Mouse (Mus musculus) hindbrain, embryonic 10.5 days (tissue): ENCODE data around the gene Rcor1. TPM values are rescaled to one million over a fixed set of nuclear protein-coding genes. Genes with fewer than 3 reads are reported as not detected.

Experiments used
- DNase-seq: peaks from one replicate; pipeline ENCODE4 v3.0.0-alpha.2; 2017; ENCODE audit warnings: low spot score
- H3K27ac ChIP-seq: fragments of 300-500 bp; sonication (generic); 2 replicates; pipeline ENCODE4 v1.5.1; 2016; ENCODE audit warnings: mild to moderate bottlenecking, moderate library complexity
- H3K27me3 ChIP-seq: fragments of 300-500 bp; sonication (generic); 2 replicates; pipeline ENCODE4 v1.6.1; 2016; ENCODE audit warnings: mild to moderate bottlenecking; ENCODE audit not compliant: poor library complexity, insufficient read depth, severe bottlenecking
- H3K36me3 ChIP-seq: fragments of 300-500 bp; sonication (generic); 2 replicates; pipeline ENCODE4 v1.6.1; 2016; ENCODE audit warnings: mild to moderate bottlenecking, moderate library complexity
- H3K4me1 ChIP-seq: fragments of 300-500 bp; sonication (generic); replicated peaks from 2 replicates; pipeline ENCODE4 v1.6.1; 2016; ENCODE audit warnings: mild to moderate bottlenecking
- H3K4me3 ChIP-seq: fragments of 300-500 bp; sonication (generic); 2 replicates; pipeline ENCODE4 v1.5.1; 2016; ENCODE audit warnings: mild to moderate bottlenecking, moderate library complexity
- H3K9me3 ChIP-seq: fragments of 300-500 bp; sonication (generic); 2 replicates; pipeline ENCODE4 v1.6.1; 2016; ENCODE audit warnings: mild to moderate bottlenecking, moderate library complexity
- whole genome bisulfite sequencing: fragments of 180-500 bp; shearing (Covaris S2); methylation state at CpG from one replicate; pipeline ENCODE4 v1.1.7; 2016; 5-methylcytosine and 5-hydroxymethylcytosine counted together
- polyA plus RNA-seq: library from polyadenylated mRNA; unstranded; fragments of >200 nt; fragmentation: Nextera tagmentation; extraction: Ambion mirVana; gene quantifications from 2 replicates; pipeline ENCODE4 v1.2.1, GENCODE M21; 2016

The Rcor1 gene
- polyA plus RNA-seq, 1 experiment from 2014 or later: 5.0 TPM

DNA sequence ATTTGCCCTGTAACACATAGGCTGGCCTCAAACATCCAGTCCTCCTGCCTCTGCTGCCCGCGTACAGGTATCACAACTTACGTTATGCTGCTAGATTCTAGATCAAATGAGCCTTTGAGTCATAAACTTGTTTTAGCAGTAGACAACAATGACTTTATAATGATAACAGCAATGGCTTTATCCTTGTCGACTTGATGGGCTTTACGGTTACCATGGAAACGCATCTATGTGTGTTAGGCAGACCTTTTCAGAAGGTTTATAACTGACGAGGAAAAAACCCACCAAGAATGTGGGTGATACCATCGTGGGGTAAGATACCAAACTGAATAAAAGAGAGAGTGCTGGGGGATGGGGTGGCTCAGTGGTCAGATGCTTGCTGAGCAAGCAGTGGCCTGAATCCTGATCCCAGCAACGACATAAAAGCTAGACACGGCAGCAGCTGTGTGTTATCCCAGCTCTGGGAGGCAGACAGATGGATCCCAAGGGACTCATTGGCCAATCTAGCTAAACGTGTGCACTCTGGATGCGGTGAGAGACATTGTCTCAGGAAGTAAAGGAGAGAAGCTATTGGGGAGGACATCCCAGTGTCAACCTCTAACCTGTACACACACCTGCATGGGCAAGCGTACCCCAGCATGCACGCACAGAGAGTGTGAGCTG is 85.6 kb downstream of the Rcor1 start:
- Histone ChIP-seq H3K36me3 (peaks cover 23% of the 10 kb centered on the region), H3K4me1 (peaks cover 6% of the 10 kb centered on the region; the same call in 1 of the 2 replicates), H3K4me3 (no peak overlapping the region), H3K27me3 (no peaks in the 10 kb centered on the region), H3K9me3 (peaks cover 6% of the 10 kb centered on the region; the same call in 1 of the 2 replicates), H3K27ac (no peak overlapping the region)
- WGBS: 82% methylated on average over 14 of the region's 14 CpGs
- no peak for DNase-seq

DNA sequence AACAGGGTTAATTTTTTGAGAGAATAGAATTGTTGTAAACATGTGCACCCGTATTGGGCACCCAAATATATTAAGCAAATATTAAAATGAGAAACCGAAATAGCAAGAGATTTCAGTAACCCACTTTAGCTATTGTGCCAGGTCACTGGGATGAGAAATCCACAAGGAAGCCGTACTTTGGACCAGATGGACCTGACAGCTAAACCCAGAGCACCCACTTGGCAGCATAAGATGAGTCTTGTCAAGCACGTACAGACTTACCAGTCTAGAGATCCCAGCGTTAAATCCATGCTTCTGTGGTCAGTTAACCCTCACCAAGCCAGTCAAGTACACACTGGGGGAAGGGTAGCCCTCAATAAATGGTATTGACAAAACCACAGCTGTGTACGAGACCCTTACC is 86.5 kb downstream of the Rcor1 start:
- peaks cover 15% of the 10 kb centered on the region for H3K36me3 ChIP-seq
- H3K27ac ChIP-seq: no peak overlapping the region
- H3K4me1 ChIP-seq: peaks cover 6% of the 10 kb centered on the region; the same call in 1 of the 2 replicates
- no peak for DNase-seq
- H3K27me3 ChIP-seq: no peaks in the 10 kb centered on the region
- WGBS: 86% methylated on average over 6 of the region's 6 CpGs
- H3K9me3 ChIP-seq: peaks cover 6% of the 10 kb centered on the region; the same call in 1 of the 2 replicates
- no peak overlapping the region for H3K4me3 ChIP-seq

DNA sequence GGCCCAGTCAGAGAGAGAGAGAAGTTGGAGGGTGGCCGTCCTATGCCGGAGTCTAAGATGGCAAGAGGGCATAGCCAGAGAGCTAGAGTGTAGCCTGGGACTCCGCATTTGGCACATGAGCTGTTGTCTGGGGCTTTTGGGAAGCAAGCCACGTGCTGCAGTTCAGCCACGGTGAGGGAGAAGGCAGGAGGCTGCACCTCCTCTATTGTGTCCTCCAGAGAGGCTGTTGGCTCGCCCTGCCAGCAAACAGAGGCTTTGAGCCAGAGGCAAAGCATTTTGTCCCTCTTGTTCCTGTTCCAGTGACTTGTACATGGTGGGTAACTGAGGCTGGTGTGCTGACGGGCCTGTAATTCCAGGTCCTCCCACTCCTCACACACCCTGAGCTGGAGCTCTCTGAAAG is 95.0 kb downstream of the Rcor1 start:
- Histone ChIP-seq H3K27ac (no peak overlapping the region), H3K36me3 (no peaks in the 10 kb centered on the region; the same call in 1 of the 2 replicates), H3K4me3 (no peak overlapping the region), H3K4me1 (peaks cover 6% of the 10 kb centered on the region), H3K27me3 (no peaks in the 10 kb centered on the region), H3K9me3 (peaks cover 12% of the 10 kb centered on the region; the same call in 1 of the 2 replicates)
- no peak for DNase-seq
- WGBS: 90% methylated on average over 7 of the region's 7 CpGs

DNA sequence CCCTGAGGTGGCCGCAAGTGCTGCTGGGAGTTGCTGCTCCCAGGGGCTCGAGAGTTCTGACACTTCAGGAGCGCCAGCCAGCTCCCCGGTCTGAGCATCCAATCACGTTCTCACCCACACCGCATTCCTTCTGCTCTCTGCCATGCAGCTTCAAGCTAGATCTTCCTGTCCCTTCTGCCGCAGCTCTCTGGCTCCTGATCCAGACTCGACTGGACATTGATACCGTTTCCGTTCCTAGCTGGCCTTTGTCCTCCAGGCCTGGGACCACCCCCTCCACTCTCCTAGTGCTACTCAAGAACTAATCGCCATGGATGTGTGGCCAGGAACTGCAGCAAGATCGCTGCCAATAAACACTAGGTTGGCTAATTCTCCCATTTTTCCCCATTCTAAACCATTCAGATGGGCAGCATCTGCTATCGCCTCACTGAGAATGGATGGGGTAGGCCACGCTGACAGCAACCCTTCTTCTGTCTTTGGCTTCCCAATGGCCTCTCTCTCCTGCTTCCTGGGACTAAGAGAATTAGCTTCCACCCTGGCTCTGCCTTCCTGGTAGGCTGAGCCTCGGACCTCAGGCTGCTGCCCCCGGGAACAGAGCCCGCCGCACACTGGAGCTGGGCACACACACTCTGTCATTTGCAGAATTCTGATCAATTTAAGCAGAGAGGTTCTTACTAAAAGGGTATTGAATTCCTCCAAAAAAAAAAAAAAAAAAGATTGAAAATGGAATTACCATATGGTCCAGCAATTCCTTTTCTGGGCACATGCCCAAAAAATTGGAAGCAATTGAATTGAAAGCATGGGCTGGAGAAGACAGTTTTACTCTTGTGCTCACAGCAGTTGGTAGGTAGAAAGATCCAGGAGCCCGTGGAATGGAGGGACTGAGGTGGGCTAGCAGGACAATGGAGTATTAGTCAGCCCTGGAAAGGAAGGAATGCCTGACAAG is 95.9 kb downstream of the Rcor1 start:
- H3K9me3 ChIP-seq: peaks cover 14% of the 10 kb centered on the region; the same call in 1 of the 2 replicates
- no peak for DNase-seq
- H3K36me3 ChIP-seq: no peaks in the 10 kb centered on the region; the same call in 1 of the 2 replicates
- H3K4me1 ChIP-seq: peaks cover 6% of the 10 kb centered on the region
- 80% methylated on average over 19 of the region's 19 CpGs for WGBS
- H3K27me3 ChIP-seq: no peaks in the 10 kb centered on the region
- peak overlapping the region; percentile 16; the same call in 1 of the 2 replicates for H3K27ac ChIP-seq
- no peak overlapping the region for H3K4me3 ChIP-seq

DNA sequence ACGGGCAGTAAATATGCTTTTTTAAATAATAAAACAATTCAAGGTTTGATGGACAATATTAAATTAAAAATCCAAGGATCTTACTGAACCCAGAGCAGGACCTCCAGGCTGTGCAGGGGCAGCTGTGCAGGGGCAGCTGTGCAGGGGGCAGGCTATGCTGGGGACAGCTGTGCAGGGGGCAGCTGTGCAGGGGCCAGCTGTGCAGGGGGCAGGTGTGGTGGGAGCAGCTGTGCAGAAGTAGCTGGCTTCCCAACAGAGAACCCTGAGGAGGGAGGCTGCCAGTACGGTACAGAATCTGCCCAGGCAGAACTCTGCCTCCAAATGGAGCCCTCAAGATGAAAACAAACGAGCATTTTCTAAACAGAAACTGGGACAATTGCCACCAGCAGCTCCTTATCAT is 96.8 kb downstream of the Rcor1 start:
- H3K4me3 ChIP-seq: no peak overlapping the region
- no peaks in the 10 kb centered on the region; the same call in 1 of the 2 replicates for H3K36me3 ChIP-seq
- H3K27ac ChIP-seq: 0 out of 2 replicates have a peak overlapping the region, but pooled peaks have one; percentile 45
- H3K4me1 ChIP-seq: peaks cover 6% of the 10 kb centered on the region
- 78% methylated on average over 3 of the region's 3 CpGs for WGBS
- H3K9me3 ChIP-seq: peaks cover 14% of the 10 kb centered on the region; the same call in 1 of the 2 replicates
- DNase-seq: no peak
- no peaks in the 10 kb centered on the region for H3K27me3 ChIP-seq

DNA sequence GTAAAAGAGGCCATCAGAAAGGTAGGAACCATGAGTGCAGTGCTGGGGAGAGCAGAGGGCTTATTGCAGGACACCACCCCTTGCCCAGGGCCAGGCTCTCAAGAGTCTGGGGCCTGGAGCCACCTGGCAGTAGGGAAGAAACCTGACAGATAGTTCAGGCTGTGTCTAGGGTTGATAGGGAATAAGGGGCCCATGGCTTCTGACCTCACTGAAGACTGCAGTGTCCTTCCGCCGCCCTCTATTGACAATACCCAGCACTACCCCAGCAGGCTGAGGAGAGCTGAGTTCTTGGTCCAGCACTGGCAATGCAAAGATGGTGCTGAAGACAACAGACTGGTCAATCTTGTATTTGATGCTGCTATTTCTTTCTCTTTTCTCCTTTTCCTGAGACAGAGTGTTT is 97.9 kb downstream of the Rcor1 start:
- H3K4me1 ChIP-seq: peaks cover 6% of the 10 kb centered on the region

DNA sequence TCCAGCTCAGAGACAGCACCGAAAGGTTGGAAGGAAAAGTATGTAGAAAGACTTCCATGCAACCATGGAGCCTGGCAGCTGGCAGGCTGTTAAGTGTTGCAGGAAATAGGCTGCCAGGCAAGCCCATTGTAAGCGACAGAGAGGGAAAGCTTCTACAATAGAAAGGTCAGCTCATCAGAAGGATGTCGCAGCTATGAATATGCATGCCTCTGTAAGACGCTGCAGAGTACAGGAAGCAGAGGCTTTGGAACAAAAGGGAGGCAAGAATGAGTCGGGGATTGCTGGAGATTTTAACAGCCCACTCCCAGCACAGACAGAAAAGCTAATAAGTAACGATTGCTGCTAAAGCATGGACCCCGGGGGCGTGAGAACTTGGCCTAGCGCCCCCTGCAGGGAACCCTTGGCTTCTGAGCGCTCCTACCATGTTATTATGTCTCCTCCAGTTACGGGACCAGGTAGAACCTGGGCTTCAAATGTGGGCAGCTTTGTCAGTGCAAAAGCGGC is 103.9 kb downstream of the Rcor1 start:
- peak overlapping the region; percentile 92 for H3K27ac ChIP-seq
- 13% methylated on average over 12 of the region's 12 CpGs for WGBS
- DNase-seq: peak; percentile 76
- no peaks in the 10 kb centered on the region; the same call in none of the 2 replicates for H3K27me3 ChIP-seq
- peaks cover 5% of the 10 kb centered on the region; the same call in 1 of the 2 replicates for H3K9me3 ChIP-seq
- peak overlapping the region; percentile 23 for H3K4me3 ChIP-seq
- peaks cover 47% of the 10 kb centered on the region for H3K4me1 ChIP-seq
- no peaks in the 10 kb centered on the region for H3K36me3 ChIP-seq

More for the DNA sequence above, 97.9 kb downstream of the Rcor1 start:
- no peak for DNase-seq
- Histone ChIP-seq H3K9me3 (peaks cover 14% of the 10 kb centered on the region; the same call in 1 of the 2 replicates), H3K27me3 (no peaks in the 10 kb centered on the region), H3K36me3 (no peaks in the 10 kb centered on the region; the same call in 1 of the 2 replicates), H3K4me3 (no peak overlapping the region), H3K27ac (no peak overlapping the region)
- WGBS: 62% methylated on average over 2 of the region's 2 CpGs

DNA sequence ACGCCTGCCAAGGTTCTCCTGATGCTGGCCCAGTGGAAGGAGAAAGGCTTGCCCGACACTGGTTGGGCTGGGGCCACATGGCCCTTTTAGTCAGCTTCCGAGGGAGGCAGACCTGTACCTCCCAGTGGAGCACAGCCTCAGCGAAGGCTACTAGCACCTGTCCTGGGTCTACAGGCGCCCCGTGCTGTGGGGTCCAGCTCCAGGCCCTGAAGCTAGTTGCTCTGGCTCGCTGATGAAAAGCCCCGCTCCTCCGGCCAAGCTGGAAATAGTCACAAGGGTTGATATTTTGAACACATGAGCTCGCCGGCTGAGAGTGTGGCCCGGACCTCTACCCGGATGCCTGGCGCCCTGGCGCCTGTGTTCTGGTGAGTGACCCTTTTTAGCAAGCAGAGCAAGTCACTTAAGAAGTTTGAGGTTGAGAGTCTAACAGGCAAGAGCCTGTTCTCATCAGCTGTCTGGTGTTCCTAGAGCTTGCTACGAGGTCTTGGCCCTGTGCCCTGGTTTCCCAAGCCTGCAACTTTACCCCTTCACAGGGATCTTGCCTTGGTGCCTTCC is 104.4 kb downstream of the Rcor1 start:
- Histone ChIP-seq H3K4me3 (peak overlapping the region; percentile 23), H3K36me3 (no peaks in the 10 kb centered on the region), H3K27ac (peak overlapping the region; percentile 92), H3K27me3 (no peaks in the 10 kb centered on the region; the same call in none of the 2 replicates), H3K4me1 (peaks cover 47% of the 10 kb centered on the region), H3K9me3 (peaks cover 5% of the 10 kb centered on the region; the same call in 1 of the 2 replicates)
- 70% methylated on average over 16 of the region's 16 CpGs for WGBS
- DNase-seq: no peak

DNA sequence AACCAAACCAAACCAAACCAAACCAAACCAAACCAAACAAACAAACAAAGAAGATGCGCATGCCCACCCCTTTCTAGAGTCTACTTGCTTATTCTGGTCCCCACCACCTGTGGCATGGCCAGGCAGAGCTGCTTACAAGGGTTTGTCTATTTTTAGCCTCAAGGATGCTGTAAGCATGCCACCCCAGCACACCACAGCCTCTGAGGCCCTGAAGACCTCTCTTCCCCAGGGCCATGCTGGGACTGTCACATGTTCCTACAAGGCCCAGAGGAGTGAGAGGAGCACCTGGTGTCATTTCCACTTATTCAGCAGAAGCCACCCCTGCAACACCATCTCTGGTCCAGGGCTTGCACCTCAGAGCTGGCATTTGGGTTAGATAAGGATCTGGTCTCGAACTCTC is 105.4 kb downstream of the Rcor1 start:
- 96% methylated on average over 2 of the region's 2 CpGs for WGBS
- no peak for DNase-seq
- Histone ChIP-seq H3K4me1 (peaks cover 51% of the 10 kb centered on the region), H3K9me3 (no peaks in the 10 kb centered on the region), H3K36me3 (no peaks in the 10 kb centered on the region), H3K4me3 (no peak overlapping the region), H3K27ac (peak overlapping the region; percentile 78), H3K27me3 (no peaks in the 10 kb centered on the region; the same call in none of the 2 replicates)

DNA sequence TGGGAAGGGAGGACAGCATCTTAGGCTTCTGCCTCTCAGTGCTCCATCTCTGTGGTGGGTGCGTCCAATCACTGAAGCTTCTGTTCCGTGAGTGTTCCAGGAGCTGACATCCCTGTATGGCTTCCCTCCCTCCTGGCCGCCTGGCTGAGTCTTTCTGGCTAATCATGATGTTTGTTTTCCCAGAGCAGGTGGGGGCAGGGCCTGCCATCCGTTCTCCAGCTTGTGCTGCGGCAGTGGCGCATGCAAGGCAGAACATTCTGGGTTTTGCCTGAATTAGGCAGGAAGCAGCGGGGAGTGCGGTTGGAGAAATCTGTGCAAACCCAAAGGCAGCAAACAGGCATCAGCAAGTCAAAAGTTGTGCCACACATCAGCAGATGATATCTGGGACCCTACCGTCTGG is 106.1 kb downstream of the Rcor1 start:
- Histone ChIP-seq H3K36me3 (no peaks in the 10 kb centered on the region), H3K27ac (peak overlapping the region; percentile 78), H3K4me3 (no peak overlapping the region), H3K27me3 (no peaks in the 10 kb centered on the region; the same call in none of the 2 replicates), H3K4me1 (peaks cover 57% of the 10 kb centered on the region), H3K9me3 (no peaks in the 10 kb centered on the region)
- 52% methylated on average over 9 of the region's 9 CpGs for WGBS
- peak; percentile 42 for DNase-seq

DNA sequence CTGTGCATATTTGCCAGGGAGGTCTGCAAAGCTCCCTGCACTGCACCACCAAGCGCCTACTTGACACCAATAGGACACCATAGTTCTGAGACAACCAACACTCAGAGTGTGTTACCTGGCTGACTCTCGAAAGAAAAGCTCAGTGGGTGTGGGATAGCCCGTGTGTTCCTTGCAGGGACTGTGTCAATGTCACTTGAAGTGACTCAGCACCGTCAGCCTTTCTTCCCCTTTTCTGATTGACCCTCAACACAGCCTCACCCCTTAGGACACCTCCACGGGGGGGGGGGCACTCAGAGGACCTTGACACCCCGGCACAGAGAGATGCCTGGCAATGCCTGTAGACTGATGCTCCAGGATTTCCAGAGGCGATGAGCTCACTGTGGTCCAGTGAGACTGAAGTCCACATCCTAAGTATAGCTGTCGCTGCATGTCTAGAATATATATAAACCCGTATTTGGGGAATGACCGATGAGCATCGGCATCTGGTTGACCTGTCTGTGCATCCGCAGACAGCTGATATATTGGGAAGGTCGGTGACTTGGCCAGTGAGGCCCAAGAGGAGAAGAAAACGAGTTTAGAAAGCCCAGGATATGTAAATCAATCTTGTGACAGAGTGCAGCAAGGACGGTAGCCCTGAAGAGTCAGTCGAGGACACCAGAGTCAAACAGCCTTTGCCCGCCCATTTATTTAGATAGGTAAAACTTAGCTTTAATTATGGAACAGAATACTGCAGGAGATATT is 110.5 kb downstream of the Rcor1 start:
- H3K36me3 ChIP-seq: no peaks in the 10 kb centered on the region
- H3K9me3 ChIP-seq: no peaks in the 10 kb centered on the region
- WGBS: 71% methylated on average over 17 of the region's 17 CpGs
- no peak overlapping the region for H3K4me3 ChIP-seq
- H3K27me3 ChIP-seq: no peaks in the 10 kb centered on the region; the same call in none of the 2 replicates
- no peak for DNase-seq
- peaks cover 43% of the 10 kb centered on the region for H3K4me1 ChIP-seq
- H3K27ac ChIP-seq: no peak overlapping the region

DNA sequence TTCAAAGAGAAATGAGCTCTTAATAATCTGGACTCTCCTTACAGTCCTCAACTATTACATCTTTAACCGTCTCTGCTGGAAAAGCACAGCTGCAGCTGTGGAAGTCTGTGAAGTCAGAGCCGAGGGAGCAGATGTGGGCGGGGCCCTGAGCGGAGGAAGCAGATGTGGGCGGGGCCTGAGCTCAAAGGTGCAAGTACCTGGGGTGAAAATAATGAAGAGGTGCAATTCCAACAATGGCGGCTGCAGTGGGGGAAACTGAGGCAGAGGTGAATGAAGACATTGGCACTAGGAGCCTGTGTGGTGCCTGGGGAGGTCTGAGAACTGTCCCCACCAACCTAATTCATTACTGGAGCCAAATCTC is 111.1 kb downstream of the Rcor1 start:
- no peaks in the 10 kb centered on the region for H3K9me3 ChIP-seq
- no peaks in the 10 kb centered on the region; the same call in 1 of the 2 replicates for H3K27me3 ChIP-seq
- WGBS: 12% methylated on average over 6 of the region's 6 CpGs
- no peak overlapping the region for H3K27ac ChIP-seq
- no peak overlapping the region for H3K4me3 ChIP-seq
- DNase-seq: no peak
- H3K4me1 ChIP-seq: peaks cover 38% of the 10 kb centered on the region
- H3K36me3 ChIP-seq: no peaks in the 10 kb centered on the region
